Mouse (Mus musculus) right cerebral cortex, adult 18-20 months (tissue): ENCODE measurements at regions not wholly inside any gene's neighbourhood (a gene's known extent, or its start where the extent isn't known, plus 50 kb on each side); places are given as distances from the start of the nearest gene placed in this dataset.

ENCODE experiments used
- DNase-seq: peaks from one replicate; pipeline ENCODE4 v3.0.0; 2022; ENCODE audit warnings: mixed read lengths

GRCm38 (mm10) chr2:105528535-105528934, 129.4 kb upstream of the Rcn1 start:
- DNase-seq, result no peak

DNA sequence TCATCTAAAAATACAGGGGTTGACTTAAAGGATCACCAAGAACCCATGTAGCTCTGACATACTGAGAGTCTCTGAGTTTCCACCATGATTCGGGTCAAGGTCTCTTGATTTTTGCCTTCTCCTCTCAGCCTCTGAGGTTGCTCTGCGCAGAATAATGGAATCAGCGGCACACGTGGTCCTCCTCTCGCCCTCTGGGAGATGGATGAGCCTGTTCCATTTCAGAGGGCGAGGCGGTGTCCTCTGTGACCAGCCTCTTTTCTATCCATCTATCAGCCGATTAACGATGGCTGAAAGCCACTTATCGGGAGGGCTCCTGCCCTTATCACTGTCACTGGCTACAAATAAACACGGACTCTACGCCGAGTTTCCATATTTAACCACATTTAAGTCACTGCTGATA, 124.6 kb upstream of the Pax6 start:
- DNase-seq, result no peak

GRCm38 (mm10) chr2:105552092-105552491, 116.6 kb upstream of the Pax6 start:
- no peak for DNase-seq

DNA sequence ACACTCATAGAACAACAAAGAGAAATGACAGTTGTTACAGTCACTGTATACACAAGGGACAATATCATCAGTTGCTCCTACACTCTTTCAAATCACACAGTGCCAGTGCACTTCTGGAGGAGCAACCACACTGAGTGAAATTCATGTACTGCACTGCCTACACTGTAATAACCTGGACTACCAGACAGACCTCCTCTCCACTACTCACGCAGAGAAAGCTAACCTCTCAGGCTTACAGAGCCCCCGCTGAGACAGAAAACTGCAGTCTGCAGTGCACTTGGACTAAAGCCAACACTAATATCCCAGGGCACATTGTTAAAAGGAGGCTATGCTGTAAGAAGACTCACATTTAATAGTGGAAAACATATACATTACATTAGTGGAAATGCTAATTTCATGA, 81.9 kb upstream of the Pax6 start:
- DNase-seq, result no peak

DNA sequence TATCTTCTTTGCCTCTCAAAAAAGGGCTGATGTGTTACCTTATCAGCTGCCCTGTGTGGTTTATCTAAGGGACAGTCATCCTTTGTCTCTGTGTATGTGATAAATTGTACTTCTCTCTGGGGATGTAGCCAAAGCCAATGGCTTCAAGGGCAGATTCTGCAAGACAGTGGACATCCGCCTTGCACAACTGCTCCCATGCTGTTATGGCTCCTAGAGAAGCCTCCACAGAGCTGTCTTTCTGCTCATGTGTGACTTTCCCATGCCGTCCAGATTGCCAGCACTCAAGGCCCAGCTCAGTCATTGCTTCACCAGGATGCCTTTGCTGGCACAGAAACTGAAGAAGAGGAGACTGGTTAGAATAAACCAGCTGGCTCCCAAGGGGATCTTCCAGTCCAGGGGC, 74.6 kb upstream of the Pax6 start:
- DNase-seq, result no peak

DNA sequence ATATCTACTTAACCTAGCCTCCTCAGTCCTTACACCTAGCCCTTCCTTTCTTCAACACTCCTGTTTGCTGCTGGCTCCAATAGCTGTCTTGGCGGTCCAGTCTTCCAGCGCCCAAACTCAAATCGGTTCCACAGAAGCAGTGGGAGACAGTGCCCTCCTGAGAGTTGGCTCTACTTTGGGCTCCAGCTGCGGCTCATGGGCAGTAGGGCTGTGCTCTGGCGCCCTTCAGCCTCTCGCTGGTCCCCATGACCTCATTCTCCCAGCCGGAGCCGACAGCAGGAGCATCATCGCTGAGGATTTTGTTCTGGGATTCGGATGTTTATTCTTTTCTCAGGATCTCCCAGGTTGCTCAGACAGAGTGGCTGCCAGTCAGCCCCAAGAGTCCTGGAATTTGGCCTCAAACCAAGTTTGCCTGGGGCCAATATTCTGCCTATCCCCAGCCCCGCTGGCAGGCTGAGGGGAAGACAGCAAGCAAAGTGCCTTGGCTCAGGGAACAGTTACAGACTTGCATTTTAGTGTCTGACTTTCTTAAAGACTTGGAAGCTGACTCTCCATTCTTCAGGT, 64.1 kb upstream of the Pax6 start:
- DNase-seq, result no peak

DNA sequence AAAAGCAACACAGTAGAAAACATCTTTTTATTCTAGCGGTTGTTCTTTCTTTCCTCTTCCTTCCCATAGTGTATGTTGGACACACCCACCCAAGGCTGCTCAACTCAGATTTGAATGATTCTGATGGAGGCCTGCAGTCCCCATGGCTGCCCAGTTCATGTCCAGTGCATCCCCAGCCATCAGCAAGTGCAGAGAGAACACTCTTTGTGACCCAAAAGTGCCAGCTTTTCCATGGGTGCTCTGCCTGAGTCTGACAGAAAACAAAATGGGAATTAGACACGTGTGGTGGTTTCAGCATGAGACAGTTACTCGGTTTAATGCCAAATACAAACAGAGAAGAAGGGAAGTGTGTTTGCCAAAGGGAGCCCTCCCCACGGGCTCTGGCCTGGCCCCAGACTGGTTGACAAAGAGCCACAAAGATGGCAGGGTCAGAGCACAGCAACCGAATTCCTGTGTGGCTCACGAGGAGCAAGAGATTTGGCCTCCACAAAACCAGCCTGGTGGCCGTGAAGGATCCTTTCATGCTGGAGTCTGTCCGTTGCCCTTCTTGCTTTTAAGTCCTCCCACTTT, 60.6 kb upstream of the Pax6 start:
- peak; percentile 13 for DNase-seq

DNA sequence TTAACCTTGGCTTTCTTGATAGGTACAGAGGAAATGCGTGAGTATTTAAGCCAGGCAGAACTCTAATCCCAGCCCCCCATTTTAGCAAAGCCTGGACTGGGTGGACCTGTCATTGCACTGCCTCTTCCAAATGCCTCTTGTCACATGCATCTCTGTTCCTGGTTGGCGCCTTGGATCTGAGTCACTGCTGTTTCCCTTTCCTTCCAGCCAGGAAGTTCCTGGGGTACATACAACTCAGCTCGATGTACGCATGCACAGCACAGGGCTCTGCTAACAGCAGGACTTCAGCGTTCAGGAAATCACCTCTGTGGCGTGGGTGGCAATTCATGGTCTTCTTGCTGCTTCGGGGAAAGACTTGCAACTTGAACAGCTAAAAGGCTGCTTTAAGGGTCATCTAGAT, 59.9 kb upstream of the Pax6 start:
- no peak for DNase-seq

DNA sequence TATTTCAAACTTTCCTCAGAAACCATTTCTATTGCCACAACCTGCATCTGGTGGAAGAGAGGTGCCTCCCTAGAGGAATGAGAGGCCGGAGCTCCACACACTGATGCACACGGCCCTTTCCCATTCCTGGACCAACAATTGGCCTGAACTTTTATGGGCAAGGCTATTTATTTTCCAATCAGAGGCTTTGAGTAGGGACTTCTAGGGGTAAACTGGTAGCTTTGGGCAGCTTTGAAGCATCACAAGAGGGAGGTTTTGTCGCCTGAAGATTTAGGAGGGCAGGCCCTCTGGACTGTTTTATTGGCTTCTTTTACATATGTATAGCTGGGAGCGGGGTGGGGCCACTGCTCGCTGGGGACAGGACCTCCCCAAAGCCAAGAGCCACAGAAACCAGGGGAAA, 57.7 kb upstream of the Pax6 start:
- DNase-seq, result no peak

DNA sequence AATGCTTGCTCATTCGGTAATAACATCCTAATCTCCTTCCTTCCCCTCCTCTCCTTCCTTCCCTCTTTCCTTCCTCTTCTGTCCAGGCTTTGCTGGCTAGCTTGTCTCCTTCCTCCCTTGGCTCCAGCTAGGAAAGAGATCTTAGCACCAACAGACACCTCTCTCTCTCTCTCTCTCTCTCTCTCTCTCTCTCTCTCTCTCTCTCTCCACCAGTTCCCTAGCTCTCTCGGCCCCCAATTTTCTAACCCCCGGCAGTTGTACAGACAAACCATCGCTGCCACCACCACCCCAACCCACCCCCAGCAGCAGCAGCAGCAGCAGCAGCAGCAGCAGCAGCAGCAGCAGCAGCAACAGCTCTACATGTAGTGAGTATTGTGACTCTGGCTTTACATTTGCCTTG, 57.0 kb upstream of the Pax6 start:
- no peak for DNase-seq

- peak; percentile 10 for DNase-seq
Measured at GRCm38 (mm10) chr2:105612051-105612664, 56.5 kb upstream of the Pax6 start.

DNA sequence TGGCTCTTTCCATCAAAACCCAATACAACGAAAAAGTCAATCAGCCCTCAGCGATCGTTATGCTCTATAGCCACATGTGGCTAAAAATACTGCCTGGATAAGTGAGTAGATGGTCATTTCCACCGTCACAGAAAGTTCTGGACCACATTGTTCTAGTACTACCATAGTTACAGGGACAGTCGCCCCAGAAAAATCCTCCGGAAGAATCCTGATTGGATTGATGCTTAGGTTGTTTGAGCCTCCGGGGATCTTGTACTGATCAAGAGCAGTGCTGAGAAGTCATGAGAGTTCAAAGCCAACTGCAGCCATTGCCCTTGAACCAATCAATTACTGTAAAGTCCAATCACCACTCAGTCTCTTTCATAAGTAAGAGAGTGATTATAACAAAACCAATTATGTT, 56.0 kb upstream of the Pax6 start:
- DNase-seq, result no peak

- no peak for DNase-seq
Measured at GRCm38 (mm10) chr2:105613243-105613642, 55.5 kb upstream of the Pax6 start.

DNA sequence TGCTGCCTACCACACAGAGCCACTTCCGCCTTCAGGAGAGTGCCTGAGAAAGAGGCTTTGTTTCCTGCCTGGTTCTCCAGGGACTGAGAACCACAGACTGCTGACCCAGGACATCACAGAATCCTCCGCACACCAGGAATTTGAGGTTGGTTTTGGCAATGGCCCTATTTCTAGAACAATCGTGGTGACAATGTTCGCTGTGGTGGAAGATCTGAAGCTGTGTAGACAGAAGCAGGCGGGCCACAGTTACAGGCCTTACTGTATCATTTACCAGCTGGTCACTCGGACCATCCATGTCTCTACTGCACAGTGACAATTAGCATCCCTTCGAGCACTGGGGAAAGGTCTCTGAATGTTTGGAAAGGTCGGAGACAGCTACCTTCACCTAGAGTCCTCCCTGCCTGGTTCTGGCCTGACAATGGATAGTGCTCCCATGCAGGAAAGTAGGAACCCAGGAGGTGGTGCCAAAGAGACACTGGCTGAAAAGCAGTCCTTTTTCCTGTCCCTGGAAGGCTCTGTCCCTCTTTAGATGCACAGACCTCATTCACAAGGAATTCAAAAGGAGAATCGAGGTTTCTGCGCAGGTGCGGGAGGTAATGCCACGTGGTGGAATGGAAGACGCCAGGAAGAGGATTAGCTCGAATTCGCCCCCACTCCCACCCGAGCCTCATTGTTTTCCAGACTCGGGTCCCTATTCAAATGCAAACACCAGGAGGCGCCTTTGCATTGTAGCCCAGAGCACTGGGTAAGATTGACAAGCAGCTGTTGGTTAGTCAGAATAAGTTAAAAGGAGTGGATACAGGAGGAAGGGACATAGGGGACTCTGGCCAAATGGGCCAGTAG, 52.6 kb upstream of the Pax6 start:
- DNase-seq, result peak; percentile 35
